Mouse (Mus musculus) embryonic facial prominence, embryonic 12.5 days (tissue): Measurements from ENCODE around the gene Pdhx. TPM values are rescaled to one million over a fixed set of nuclear protein-coding genes. Genes with fewer than 3 reads are reported as not detected.

Experiments
- ATAC-seq: fragments of 200-750 bp; cut with Nextera tagmentation; 2 replicates; pipeline ENCODE4 v1.8.0; 2017; ENCODE audit not compliant: insufficient number of reproducible peaks, insufficient read depth, low FRiP score, low TSS enrichment
- H3K27ac ChIP-seq: fragments of 300-500 bp; sonication (generic); 2 replicates; pipeline ENCODE4 v1.5.1; 2016; ENCODE audit warnings: mild to moderate bottlenecking
- H3K27me3 ChIP-seq: fragments of 300-500 bp; sonication (generic); 2 replicates; pipeline ENCODE4 v1.6.1; 2016; ENCODE audit warnings: mild to moderate bottlenecking, moderate library complexity
- H3K36me3 ChIP-seq: fragments of 300-500 bp; sonication (generic); 2 replicates; pipeline ENCODE4 v1.6.1; 2016; ENCODE audit warnings: mild to moderate bottlenecking
- H3K4me1 ChIP-seq: fragments of 300-500 bp; sonication (generic); 2 replicates; pipeline ENCODE4 v1.6.1; 2016
- H3K4me2 ChIP-seq: fragments of 300-500 bp; sonication (generic); replicated peaks from 2 replicates; pipeline ENCODE4 v1.6.1; 2016; ENCODE audit warnings: mild to moderate bottlenecking, moderate library complexity
- H3K4me3 ChIP-seq: fragments of 300-500 bp; sonication (generic); 2 replicates; pipeline ENCODE4 v1.5.1; 2016; ENCODE audit warnings: mild to moderate bottlenecking
- H3K9ac ChIP-seq: fragments of 300-500 bp; sonication (generic); 2 replicates; pipeline ENCODE4 v1.6.1; 2016; ENCODE audit warnings: mild to moderate bottlenecking, moderate library complexity
- H3K9me3 ChIP-seq: fragments of 300-500 bp; sonication (generic); 2 replicates; pipeline ENCODE4 v1.6.1; 2016; ENCODE audit warnings: mild to moderate bottlenecking, moderate library complexity
- WGBS: fragments of 180-500 bp; shearing (Covaris S2); methylation state at CpG from one replicate; pipeline ENCODE4 v1.1.7; 2016; 5-methylcytosine and 5-hydroxymethylcytosine counted together
- polyA plus RNA-seq: library from polyadenylated mRNA; unstranded; fragments of >200 nt; fragmentation: Nextera tagmentation; extraction: Ambion mirVana; gene quantifications from 2 replicates; pipeline ENCODE4 v1.2.1, GENCODE M21; 2016

The Pdhx gene
- polyA plus RNA-seq, result 40.1 and 43.8 TPM in 2 replicates

DNA sequence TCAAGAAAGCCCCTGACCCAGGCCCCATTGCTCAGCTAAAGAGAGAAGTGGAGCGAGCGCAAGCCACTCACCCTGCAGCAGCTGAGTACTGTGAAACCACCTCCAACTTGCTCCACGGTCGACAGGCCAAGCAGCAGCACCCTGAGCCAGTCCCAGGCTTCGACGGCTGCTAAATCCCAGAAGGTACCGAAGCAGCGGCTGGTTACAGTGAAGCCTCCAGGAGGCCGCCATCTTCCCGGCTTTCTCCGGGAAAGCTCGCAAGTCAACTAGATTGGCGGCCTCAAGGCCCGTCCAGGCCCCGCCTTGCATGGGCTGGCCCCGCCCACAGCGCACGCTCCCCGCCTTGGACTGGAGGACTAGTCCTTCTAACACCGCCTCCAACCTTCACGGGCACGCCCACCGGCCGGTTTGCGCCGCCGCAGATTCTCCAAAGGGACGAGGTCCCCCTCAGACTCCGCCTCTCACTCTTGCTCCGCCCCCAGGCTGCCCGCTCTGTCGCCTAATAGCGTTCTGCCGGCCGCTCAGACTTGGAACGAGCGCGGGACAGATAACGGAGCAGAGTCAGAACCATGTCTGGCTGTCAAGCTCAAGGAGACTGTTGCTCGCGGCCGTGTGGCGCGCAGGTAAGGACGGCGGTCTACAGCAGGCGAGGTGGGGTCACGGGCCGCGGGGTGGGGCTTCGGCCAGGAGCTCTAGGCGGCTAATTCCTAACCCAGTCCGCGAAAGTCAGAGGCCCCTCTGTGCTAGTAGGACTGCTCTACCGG is at the start of gene Pdhx, which contains the start of gene Apip:
Pdhx (minus strand) TSS at position 295 of the 764 bp plus-strand sequence.
Apip (plus strand) TSS at position 457 of the 764 bp plus-strand sequence.
- Histone ChIP-seq H3K4me3 (peak within 1 kb of the TSS; percentile 81), H3K36me3 (no peaks in the 10 kb centered on the region), H3K9ac (peak within 1 kb of the TSS; percentile 79), H3K9me3 (peaks cover 3% of the 10 kb centered on the region; the same call in 1 of the 2 replicates), H3K27me3 (no peaks in the 10 kb centered on the region), H3K27ac (peak within 1 kb of the TSS; percentile 80), H3K4me2 (peak within 1 kb of the TSS; percentile 64), H3K4me1 (peaks cover 20% of the 10 kb centered on the region)
- under 1% methylated on average over 55 of the region's 55 CpGs for WGBS
- ATAC-seq, result peak; percentile 99

- ATAC-seq, result no peak
- no peak overlapping the region for H3K9ac ChIP-seq
- no peaks in the 10 kb centered on the region for H3K36me3 ChIP-seq
- H3K4me3 ChIP-seq, result no peak overlapping the region
- 79% methylated on average over 7 of the region's 7 CpGs for WGBS
- no peak overlapping the region for H3K4me2 ChIP-seq
- H3K4me1 ChIP-seq, result no peaks in the 10 kb centered on the region
- H3K27me3 ChIP-seq, result no peaks in the 10 kb centered on the region
- no peaks in the 10 kb centered on the region for H3K9me3 ChIP-seq
- H3K27ac ChIP-seq, result no peak overlapping the region
Observed at GRCm38 (mm10) chr2:103119197-103119854, 46.0 kb upstream of the Pdhx start.

GRCm38 (mm10) chr2:103118324-103119196 is 45.2 kb upstream of the Pdhx start:
- Histone ChIP-seq H3K9me3 (no peaks in the 10 kb centered on the region), H3K36me3 (no peaks in the 10 kb centered on the region), H3K27ac (no peak overlapping the region), H3K27me3 (no peaks in the 10 kb centered on the region), H3K9ac (no peak overlapping the region), H3K4me2 (no peak overlapping the region), H3K4me1 (no peaks in the 10 kb centered on the region), H3K4me3 (no peak overlapping the region)
- WGBS, result 69% methylated on average over 6 of the region's 6 CpGs
- ATAC-seq, result no peak

DNA sequence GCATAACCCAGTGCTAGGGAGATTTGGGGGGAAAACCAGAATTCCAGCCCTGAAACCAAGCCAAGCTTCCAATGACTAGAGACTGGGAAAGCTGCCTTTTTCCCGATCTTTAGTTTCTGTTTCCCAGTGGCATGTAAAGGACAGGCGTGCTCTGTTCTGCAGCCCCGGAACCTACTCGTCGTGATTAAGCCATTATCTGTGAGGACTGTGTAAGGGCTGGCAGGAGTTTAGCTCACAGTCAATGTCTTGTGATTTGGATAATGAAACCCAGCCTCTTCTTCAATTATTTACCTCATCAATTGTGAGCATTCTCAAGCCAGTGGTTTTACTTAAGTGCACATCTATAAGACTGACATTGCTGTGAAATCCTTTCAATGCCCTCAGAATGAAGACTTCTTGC is 43.9 kb upstream of the Pdhx start:
- H3K27me3 ChIP-seq, result no peaks in the 10 kb centered on the region
- no peak for ATAC-seq
- no peaks in the 10 kb centered on the region for H3K9me3 ChIP-seq
- 67% methylated on average over 5 of the region's 5 CpGs for whole genome bisulfite sequencing
- H3K4me2 ChIP-seq, result no peak overlapping the region
- H3K9ac ChIP-seq, result no peak overlapping the region
- H3K4me3 ChIP-seq, result no peak overlapping the region
- H3K36me3 ChIP-seq, result no peaks in the 10 kb centered on the region
- H3K4me1 ChIP-seq, result no peaks in the 10 kb centered on the region
- no peak overlapping the region for H3K27ac ChIP-seq

DNA sequence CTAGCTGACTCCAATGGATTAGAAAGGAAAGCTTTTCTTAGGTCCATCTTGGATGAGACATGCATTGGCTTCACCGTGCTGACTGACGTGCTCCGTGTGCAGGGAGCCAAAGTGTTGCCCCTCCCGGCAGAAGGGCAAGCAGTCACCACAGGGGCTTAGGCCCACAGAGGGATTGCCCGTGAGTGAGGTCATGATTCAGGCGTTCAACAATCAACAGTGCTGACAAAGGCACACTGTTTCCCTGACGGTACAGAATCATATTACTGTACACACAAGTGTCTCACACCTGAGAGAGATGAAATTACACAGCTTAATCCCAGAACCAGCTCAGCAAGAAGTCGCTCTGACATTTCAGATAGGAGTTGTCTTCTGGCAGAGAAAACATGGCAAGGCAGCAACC is 38.4 kb upstream of the Pdhx start:
- H3K9me3 ChIP-seq, result no peaks in the 10 kb centered on the region
- H3K4me3 ChIP-seq, result no peak overlapping the region
- H3K9ac ChIP-seq, result no peak overlapping the region
- no peak overlapping the region for H3K27ac ChIP-seq
- H3K27me3 ChIP-seq, result no peaks in the 10 kb centered on the region
- no peaks in the 10 kb centered on the region for H3K36me3 ChIP-seq
- no peak overlapping the region for H3K4me2 ChIP-seq
- ATAC-seq, result 0 out of 2 replicates have a peak, but pooled peaks have one; percentile 28
- H3K4me1 ChIP-seq, result peaks cover 7% of the 10 kb centered on the region; the same call in 1 of the 2 replicates
- WGBS, result 40% methylated on average over 8 of the region's 8 CpGs

DNA sequence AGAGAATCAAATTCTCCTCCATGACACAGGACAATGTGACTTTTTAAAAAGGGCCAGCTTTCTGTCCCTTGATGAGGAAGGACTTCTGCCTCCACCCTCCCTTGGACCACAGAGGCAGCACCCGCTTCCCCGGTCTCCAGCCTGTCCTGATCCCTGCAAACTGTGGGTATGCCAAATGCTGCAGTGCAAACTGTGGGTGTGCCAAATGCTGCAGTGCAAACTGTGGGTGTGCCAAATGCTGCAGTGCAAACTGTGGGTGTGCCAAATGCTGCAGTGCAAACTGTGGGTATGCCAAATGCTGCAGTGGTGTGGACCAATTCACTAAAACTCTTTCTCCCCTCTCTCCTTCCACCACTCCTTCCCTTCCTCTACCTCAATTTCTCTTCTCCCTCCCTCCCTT is 32.9 kb upstream of the Pdhx start:
- H3K4me1 ChIP-seq, result no peaks in the 10 kb centered on the region
- no peaks in the 10 kb centered on the region for H3K27me3 ChIP-seq
- ATAC-seq, result no peak
- no peak overlapping the region for H3K27ac ChIP-seq
- H3K4me3 ChIP-seq, result no peak overlapping the region
- no peak overlapping the region for H3K4me2 ChIP-seq
- H3K9me3 ChIP-seq, result no peaks in the 10 kb centered on the region
- no peak overlapping the region for H3K9ac ChIP-seq
- H3K36me3 ChIP-seq, result no peaks in the 10 kb centered on the region
- 85% methylated on average over 2 of the region's 2 CpGs for WGBS

GRCm38 (mm10) chr2:103102595-103102994 is 29.3 kb upstream of the Pdhx start:
- H3K27me3 ChIP-seq, result no peaks in the 10 kb centered on the region
- no peak overlapping the region for H3K4me2 ChIP-seq
- no peak overlapping the region for H3K9ac ChIP-seq
- 60% methylated on average over 5 of the region's 5 CpGs for WGBS
- no peak overlapping the region for H3K4me3 ChIP-seq
- H3K4me1 ChIP-seq, result no peaks in the 10 kb centered on the region
- no peak overlapping the region for H3K27ac ChIP-seq
- no peak for ATAC-seq
- no peaks in the 10 kb centered on the region for H3K36me3 ChIP-seq
- H3K9me3 ChIP-seq, result no peaks in the 10 kb centered on the region

- no peak for ATAC-seq
- WGBS, result 83% methylated on average over 6 of the region's 6 CpGs
- no peaks in the 10 kb centered on the region for H3K9me3 ChIP-seq
- H3K27me3 ChIP-seq, result no peaks in the 10 kb centered on the region
- no peak overlapping the region for H3K4me2 ChIP-seq
- H3K4me1 ChIP-seq, result no peaks in the 10 kb centered on the region
- H3K9ac ChIP-seq, result no peak overlapping the region
- H3K27ac ChIP-seq, result no peak overlapping the region
- no peak overlapping the region for H3K4me3 ChIP-seq
- H3K36me3 ChIP-seq, result peaks cover 32% of the 10 kb centered on the region
Observed at GRCm38 (mm10) chr2:103089521-103089920, 16.2 kb upstream of the Pdhx start.

DNA sequence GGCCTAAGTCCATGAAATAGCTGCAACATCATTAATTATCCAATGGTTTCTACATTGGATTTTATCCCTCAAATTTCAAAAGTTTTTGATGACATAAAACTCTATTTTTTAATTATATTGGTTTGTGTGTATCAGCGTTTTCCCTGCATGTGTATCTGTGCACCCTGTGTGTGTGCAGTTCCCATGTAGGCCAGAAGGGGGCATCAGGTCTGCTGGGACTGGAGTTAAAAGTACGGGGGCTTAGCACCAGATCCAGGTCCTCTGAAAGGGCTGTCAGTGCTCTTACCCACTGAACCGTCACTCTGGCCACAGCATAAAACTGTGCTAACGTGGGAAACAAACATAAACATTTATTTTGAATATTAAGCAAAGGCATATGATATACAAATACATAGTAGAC is 14.8 kb upstream of the Pdhx start:
- Histone ChIP-seq H3K4me1 (no peaks in the 10 kb centered on the region), H3K27me3 (no peaks in the 10 kb centered on the region), H3K9me3 (no peaks in the 10 kb centered on the region), H3K4me2 (no peak overlapping the region), H3K36me3 (peaks cover 23% of the 10 kb centered on the region), H3K27ac (no peak overlapping the region), H3K4me3 (no peak overlapping the region), H3K9ac (no peak overlapping the region)
- no peak for ATAC-seq
- WGBS, result 96% methylated on average over 4 of the region's 4 CpGs

DNA sequence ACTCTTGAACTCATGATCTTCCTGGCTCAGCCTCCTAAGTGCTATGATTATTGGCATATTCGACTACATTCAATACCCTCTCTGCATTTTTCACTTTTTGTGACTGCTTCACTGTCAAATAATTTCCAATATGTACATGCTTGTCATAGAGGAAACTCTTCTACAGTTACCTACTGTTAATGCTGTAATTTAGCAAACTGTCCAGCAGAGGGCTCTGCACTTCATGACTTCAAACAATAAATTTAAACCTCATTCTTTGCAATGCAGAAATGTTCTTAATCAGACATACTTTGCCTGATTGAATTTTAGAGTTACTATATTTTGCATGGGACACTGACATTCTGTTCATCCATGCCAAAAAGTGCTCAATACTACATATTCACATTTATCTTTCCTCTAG is 13.1 kb upstream of the Pdhx start:
- H3K27me3 ChIP-seq, result no peaks in the 10 kb centered on the region
- no peak overlapping the region for H3K9ac ChIP-seq
- H3K27ac ChIP-seq, result no peak overlapping the region
- no peak overlapping the region for H3K4me3 ChIP-seq
- 0% methylated on average over 1 of the region's 1 CpGs for WGBS
- ATAC-seq, result no peak
- H3K4me2 ChIP-seq, result no peak overlapping the region
- no peaks in the 10 kb centered on the region for H3K9me3 ChIP-seq
- H3K4me1 ChIP-seq, result no peaks in the 10 kb centered on the region
- H3K36me3 ChIP-seq, result peaks cover 19% of the 10 kb centered on the region

GRCm38 (mm10) chr2:103085633-103086032 is 12.3 kb upstream of the Pdhx start:
- no peaks in the 10 kb centered on the region for H3K4me1 ChIP-seq
- H3K27ac ChIP-seq, result no peak overlapping the region
- no peak overlapping the region for H3K4me3 ChIP-seq
- no peaks in the 10 kb centered on the region for H3K9me3 ChIP-seq
- H3K9ac ChIP-seq, result no peak overlapping the region
- no peak for ATAC-seq
- H3K36me3 ChIP-seq, result peaks cover 19% of the 10 kb centered on the region
- H3K4me2 ChIP-seq, result no peak overlapping the region
- no peaks in the 10 kb centered on the region for H3K27me3 ChIP-seq
- 72% methylated on average over 10 of the region's 10 CpGs for WGBS
